Mouse (Mus musculus): ENCODE results near the gene Kera. TPM values are rescaled to one million over a fixed set of nuclear protein-coding genes. Genes with fewer than 3 reads are reported as not detected.

Gene Kera
- polyA plus RNA-seq, 1 experiment from 2014 or later = not detected

DNA sequence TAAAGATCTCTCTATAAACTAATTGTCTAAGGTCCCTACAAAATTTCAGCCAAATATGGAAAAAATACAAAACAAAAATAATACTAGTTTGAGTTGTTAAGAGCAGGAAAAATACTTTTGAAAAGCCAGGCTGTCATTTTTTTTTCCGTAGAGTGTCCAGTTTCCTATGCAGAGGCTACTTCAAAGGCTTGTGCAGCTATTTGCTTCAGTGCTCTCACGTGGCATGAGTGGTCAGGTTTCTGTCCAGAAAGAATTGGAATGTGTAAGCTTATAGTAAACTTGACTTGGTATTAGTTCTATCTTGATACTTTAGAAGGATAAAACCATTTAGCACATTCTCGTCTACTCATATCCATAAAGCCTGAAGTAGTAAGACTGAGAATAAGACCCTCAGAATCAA lies 15.0 kb upstream of the Kera start:
- no peaks in the 10 kb centered on the region for H3K4me1 ChIP-seq (ENCODE audit: control insufficient read depth, insufficient read depth, low read length)
- no peak for ATAC-seq
- no peaks in the 10 kb centered on the region for H3K9me3 ChIP-seq (replicated peaks; ENCODE audit: control insufficient read depth, low read length, poor library complexity, severe bottlenecking)
- H3K36me3 ChIP-seq (ENCODE audit: control insufficient read depth, insufficient read depth, low read length) = no peaks in the 10 kb centered on the region
- H3K27ac ChIP-seq (ENCODE audit: low read length) = no peak overlapping the region
- H3K4me2 ChIP-seq (ENCODE audit: low read length) = no peak overlapping the region
- no peak overlapping the region for H3K9ac ChIP-seq (ENCODE audit: low read depth, low read length)
- WGBS = 58% methylated on average over 3 of the region's 3 CpGs
- H3K27me3 ChIP-seq (ENCODE audit: control insufficient read depth, insufficient read depth, low read depth, low read length) = no peaks in the 10 kb centered on the region
- H3K4me3 ChIP-seq (ENCODE audit: low read depth, low read length) = no peak overlapping the region

DNA sequence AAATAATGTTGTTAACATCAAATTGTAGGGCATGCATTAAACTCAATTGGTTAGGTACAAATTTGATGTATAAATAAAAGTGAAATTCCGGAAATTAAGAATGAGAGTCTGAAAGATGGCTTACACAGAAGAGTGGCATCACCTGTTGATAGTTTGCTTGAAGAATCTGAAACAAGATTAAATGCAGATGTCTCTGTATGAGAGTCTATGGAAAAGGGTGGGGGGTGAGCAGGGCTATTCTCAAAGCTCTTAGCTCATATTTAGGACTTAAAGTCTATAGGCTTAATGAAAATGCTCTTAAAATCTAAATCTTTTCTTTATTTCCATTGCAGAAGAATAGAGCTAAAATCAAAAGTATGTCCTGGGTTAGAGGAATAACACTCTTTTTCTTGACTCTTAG lies 11.0 kb upstream of the Kera start:
- ATAC-seq = no peak
- no peak overlapping the region for H3K9ac ChIP-seq (ENCODE audit: low read depth, low read length)
- no peaks in the 10 kb centered on the region for H3K36me3 ChIP-seq (ENCODE audit: control insufficient read depth, insufficient read depth, low read length)
- H3K27me3 ChIP-seq (ENCODE audit: control insufficient read depth, insufficient read depth, low read depth, low read length) = no peaks in the 10 kb centered on the region
- H3K4me2 ChIP-seq (ENCODE audit: low read length) = no peak overlapping the region
- H3K27ac ChIP-seq (ENCODE audit: low read length) = no peak overlapping the region
- 79% methylated on average over 1 of the region's 1 CpGs for WGBS
- H3K4me3 ChIP-seq (ENCODE audit: low read depth, low read length) = no peak overlapping the region
- H3K4me1 ChIP-seq (ENCODE audit: control insufficient read depth, insufficient read depth, low read length) = no peaks in the 10 kb centered on the region
- H3K9me3 ChIP-seq (replicated peaks; ENCODE audit: control insufficient read depth, low read length, poor library complexity, severe bottlenecking) = no peaks in the 10 kb centered on the region

DNA sequence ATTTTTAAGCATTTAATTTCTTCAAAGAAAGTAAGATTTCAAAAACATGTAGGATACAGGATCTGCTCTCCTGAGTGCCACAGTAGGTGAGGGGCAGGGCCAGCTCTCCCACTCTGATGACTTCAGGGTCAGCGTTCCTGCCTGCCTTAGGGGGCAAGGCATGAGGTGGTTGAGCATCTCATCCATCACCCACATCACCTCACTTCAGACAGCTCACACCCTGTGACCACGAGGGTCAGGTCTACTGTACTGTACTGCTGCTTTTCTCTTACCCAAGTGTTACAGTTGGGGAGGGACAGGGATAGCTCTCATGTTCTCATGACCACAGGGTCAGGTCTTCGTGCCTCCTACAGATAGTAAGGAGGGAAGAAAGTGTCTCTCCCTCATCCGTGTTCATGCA lies 4.9 kb upstream of the Kera start:
- 87% methylated on average over 4 of the region's 4 CpGs for WGBS
- Histone ChIP-seq H3K4me1 (ENCODE audit: control insufficient read depth, insufficient read depth, low read length) (no peaks in the 10 kb centered on the region), H3K9ac (ENCODE audit: low read depth, low read length) (no peak overlapping the region), H3K36me3 (ENCODE audit: control insufficient read depth, insufficient read depth, low read length) (no peaks in the 10 kb centered on the region), H3K9me3 (replicated peaks; ENCODE audit: control insufficient read depth, low read length, poor library complexity, severe bottlenecking) (no peaks in the 10 kb centered on the region), H3K4me2 (ENCODE audit: low read length) (no peak overlapping the region), H3K27ac (ENCODE audit: low read length) (no peak overlapping the region), H3K27me3 (ENCODE audit: control insufficient read depth, insufficient read depth, low read depth, low read length) (no peaks in the 10 kb centered on the region), H3K4me3 (ENCODE audit: low read depth, low read length) (no peak overlapping the region)
- no peak for ATAC-seq

DNA sequence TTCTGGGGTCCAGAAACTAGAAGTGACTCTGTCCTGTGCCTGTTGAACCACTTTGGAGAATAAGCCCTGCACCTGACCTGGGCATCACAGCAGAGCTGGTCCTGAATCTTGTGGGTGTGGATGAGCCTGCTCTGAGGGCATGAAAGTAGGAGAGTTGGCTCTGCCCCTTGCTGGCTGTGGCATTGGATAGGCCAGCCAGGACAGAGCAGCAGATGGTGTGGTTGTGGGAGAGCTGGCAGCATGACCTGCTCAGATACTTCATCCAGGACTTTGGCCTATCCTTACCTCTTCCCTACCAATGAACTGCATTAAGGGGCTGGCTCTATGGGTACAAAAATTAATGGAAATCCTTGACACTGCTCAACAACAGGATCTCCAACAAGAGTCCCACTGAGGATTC lies 3.4 kb upstream of the Kera start:
- H3K9me3 ChIP-seq (replicated peaks; ENCODE audit: control insufficient read depth, low read length, poor library complexity, severe bottlenecking) = no peaks in the 10 kb centered on the region
- H3K4me2 ChIP-seq (ENCODE audit: low read length) = no peak overlapping the region
- H3K9ac ChIP-seq (ENCODE audit: low read depth, low read length) = no peak overlapping the region
- no peaks in the 10 kb centered on the region for H3K27me3 ChIP-seq (ENCODE audit: control insufficient read depth, insufficient read depth, low read depth, low read length)
- H3K4me3 ChIP-seq (ENCODE audit: low read depth, low read length) = no peak overlapping the region
- H3K27ac ChIP-seq (ENCODE audit: low read length) = no peak overlapping the region
- no peaks in the 10 kb centered on the region for H3K4me1 ChIP-seq (ENCODE audit: control insufficient read depth, insufficient read depth, low read length)
- no peak for ATAC-seq
- no peaks in the 10 kb centered on the region for H3K36me3 ChIP-seq (ENCODE audit: control insufficient read depth, insufficient read depth, low read length)

DNA sequence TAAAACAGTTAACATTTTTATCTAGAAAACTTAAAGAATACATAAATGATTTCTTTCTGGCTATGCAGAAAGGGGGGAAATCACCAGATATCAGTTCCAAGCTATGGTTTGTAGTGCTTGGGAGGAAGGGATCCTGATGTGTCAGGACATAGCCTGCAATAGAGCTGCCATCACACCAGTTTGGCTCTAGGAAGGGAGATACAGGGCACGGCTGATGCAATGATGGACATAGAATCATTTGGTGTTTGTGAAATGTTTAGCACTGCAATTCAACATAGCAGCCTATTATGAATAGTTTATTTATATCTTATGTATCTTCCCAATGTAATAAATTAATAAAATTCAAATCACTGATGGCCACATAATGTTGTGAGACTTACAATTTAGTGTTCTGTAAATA lies 15.6 kb downstream of the Kera start:
- no peak overlapping the region for H3K4me3 ChIP-seq (ENCODE audit: low read depth, low read length)
- no peak overlapping the region for H3K27ac ChIP-seq (ENCODE audit: low read length)
- no peak overlapping the region for H3K4me2 ChIP-seq (ENCODE audit: low read length)
- H3K27me3 ChIP-seq (ENCODE audit: control insufficient read depth, insufficient read depth, low read depth, low read length) = no peaks in the 10 kb centered on the region
- WGBS = 89% methylated on average over 1 of the region's 1 CpGs
- no peak overlapping the region for H3K9ac ChIP-seq (ENCODE audit: low read depth, low read length)
- H3K4me1 ChIP-seq (ENCODE audit: control insufficient read depth, insufficient read depth, low read length) = no peaks in the 10 kb centered on the region
- no peak for ATAC-seq
- H3K9me3 ChIP-seq (replicated peaks; ENCODE audit: control insufficient read depth, low read length, poor library complexity, severe bottlenecking) = no peaks in the 10 kb centered on the region
- no peaks in the 10 kb centered on the region for H3K36me3 ChIP-seq (ENCODE audit: control insufficient read depth, insufficient read depth, low read length)

DNA sequence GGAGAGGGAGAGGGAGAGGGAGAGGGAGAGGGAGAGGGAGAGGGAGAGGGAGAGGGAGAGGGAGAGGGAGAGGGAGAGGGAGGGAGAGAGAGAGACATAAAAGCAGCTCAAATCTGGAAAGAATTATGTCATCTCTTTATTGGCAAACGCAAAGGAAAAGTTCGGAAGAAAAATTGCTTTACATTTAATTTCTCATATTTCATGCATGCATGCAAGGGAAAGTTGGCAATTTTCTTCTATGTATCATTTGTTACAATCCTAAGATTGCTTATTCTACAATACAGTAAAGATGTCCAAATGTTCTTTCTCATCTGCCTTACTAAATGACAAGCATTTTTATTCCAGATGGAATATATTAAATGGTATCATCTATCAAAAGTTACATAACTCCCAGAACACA lies 17.7 kb downstream of the Kera start:
- 70% methylated on average over 2 of the region's 2 CpGs for WGBS
- no peak overlapping the region for H3K9ac ChIP-seq (ENCODE audit: low read depth, low read length)
- ATAC-seq = no peak
- no peaks in the 10 kb centered on the region for H3K4me1 ChIP-seq (ENCODE audit: control insufficient read depth, insufficient read depth, low read length)
- no peaks in the 10 kb centered on the region for H3K36me3 ChIP-seq (ENCODE audit: control insufficient read depth, insufficient read depth, low read length)
- H3K27me3 ChIP-seq (ENCODE audit: control insufficient read depth, insufficient read depth, low read depth, low read length) = no peaks in the 10 kb centered on the region
- H3K27ac ChIP-seq (ENCODE audit: low read length) = no peak overlapping the region
- H3K4me2 ChIP-seq (ENCODE audit: low read length) = no peak overlapping the region
- H3K4me3 ChIP-seq (ENCODE audit: low read depth, low read length) = no peak overlapping the region
- no peaks in the 10 kb centered on the region for H3K9me3 ChIP-seq (replicated peaks; ENCODE audit: control insufficient read depth, low read length, poor library complexity, severe bottlenecking)

DNA sequence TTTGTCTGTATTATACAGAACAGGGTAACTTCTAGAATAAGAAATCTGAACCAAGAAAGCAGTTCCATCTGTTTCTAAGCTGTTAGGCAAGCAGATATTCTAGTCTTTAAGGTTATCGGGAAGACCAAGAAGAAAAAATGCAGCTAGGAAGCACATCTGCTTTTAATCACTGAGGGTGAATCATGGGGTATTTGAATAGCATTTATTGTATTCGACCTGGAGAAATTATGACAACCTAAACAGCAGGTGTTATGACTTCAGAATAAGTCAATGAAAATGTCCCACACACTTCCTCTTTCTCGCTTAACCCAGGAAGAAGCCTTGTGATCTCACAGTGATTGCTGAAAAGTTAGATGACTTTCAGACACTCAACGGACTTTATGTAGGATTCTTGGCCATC lies 18.4 kb downstream of the Kera start:
- WGBS = 76% methylated on average over 4 of the region's 4 CpGs
- H3K4me1 ChIP-seq (ENCODE audit: control insufficient read depth, insufficient read depth, low read length) = no peaks in the 10 kb centered on the region

DNA sequence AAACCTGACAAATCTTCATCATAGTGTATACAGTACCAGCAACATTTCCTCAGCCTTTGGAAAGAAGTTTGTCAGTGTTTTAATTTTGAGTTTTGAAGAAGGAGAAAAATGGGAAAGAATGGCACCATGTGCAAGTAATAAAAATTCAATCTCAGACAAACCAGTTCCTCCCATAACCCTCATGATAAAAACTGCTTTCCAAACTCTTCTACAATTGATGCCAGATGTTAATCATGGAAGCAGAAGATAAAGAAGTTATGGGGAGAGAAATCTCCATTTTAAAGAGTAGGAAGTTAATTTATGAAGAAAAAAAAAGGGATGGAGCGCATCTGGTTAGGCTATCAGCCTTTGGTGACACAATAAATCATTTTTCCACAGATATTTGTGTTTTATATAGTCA lies 19.9 kb downstream of the Kera start:
- H3K4me3 ChIP-seq (ENCODE audit: low read depth, low read length) = no peak overlapping the region
- H3K27me3 ChIP-seq (ENCODE audit: control insufficient read depth, insufficient read depth, low read depth, low read length) = no peaks in the 10 kb centered on the region
- 92% methylated on average over 1 of the region's 1 CpGs for WGBS
- ATAC-seq = no peak
- H3K9me3 ChIP-seq (replicated peaks; ENCODE audit: control insufficient read depth, low read length, poor library complexity, severe bottlenecking) = no peaks in the 10 kb centered on the region
- no peaks in the 10 kb centered on the region for H3K4me1 ChIP-seq (ENCODE audit: control insufficient read depth, insufficient read depth, low read length)
- H3K27ac ChIP-seq (ENCODE audit: low read length) = no peak overlapping the region
- H3K36me3 ChIP-seq (ENCODE audit: control insufficient read depth, insufficient read depth, low read length) = no peaks in the 10 kb centered on the region
- H3K4me2 ChIP-seq (ENCODE audit: low read length) = no peak overlapping the region
- no peak overlapping the region for H3K9ac ChIP-seq (ENCODE audit: low read depth, low read length)

More for the DNA sequence above, 18.4 kb downstream of the Kera start:
- H3K9ac ChIP-seq (ENCODE audit: low read depth, low read length) = no peak overlapping the region
- no peak overlapping the region for H3K27ac ChIP-seq (ENCODE audit: low read length)
- no peaks in the 10 kb centered on the region for H3K9me3 ChIP-seq (replicated peaks; ENCODE audit: control insufficient read depth, low read length, poor library complexity, severe bottlenecking)
- no peak overlapping the region for H3K4me2 ChIP-seq (ENCODE audit: low read length)
- no peak for ATAC-seq
- no peaks in the 10 kb centered on the region for H3K36me3 ChIP-seq (ENCODE audit: control insufficient read depth, insufficient read depth, low read length)
- no peak overlapping the region for H3K4me3 ChIP-seq (ENCODE audit: low read depth, low read length)
- H3K27me3 ChIP-seq (ENCODE audit: control insufficient read depth, insufficient read depth, low read depth, low read length) = no peaks in the 10 kb centered on the region

DNA sequence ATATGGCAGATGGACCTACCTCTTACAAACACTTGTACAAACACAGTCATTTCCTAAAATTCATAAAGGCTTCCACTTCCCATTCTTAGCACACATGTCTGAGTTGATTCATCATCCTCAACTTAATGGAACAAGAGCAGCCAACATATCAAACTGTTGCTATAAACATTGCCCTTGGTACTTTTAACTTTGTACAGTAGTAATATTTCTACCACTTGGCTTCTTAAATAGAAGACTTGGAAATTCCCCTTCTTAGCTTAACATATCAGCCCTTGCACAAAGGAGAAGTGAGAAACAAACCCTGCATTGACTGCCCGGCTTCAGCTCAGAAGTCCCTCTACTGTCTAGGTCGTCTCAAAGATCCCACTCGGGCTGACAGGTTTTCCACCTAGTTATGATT lies 24.4 kb downstream of the Kera start:
- no peaks in the 10 kb centered on the region for H3K4me1 ChIP-seq (ENCODE audit: control insufficient read depth, insufficient read depth, low read length)
- no peak overlapping the region for H3K4me3 ChIP-seq (ENCODE audit: low read depth, low read length)

DNA sequence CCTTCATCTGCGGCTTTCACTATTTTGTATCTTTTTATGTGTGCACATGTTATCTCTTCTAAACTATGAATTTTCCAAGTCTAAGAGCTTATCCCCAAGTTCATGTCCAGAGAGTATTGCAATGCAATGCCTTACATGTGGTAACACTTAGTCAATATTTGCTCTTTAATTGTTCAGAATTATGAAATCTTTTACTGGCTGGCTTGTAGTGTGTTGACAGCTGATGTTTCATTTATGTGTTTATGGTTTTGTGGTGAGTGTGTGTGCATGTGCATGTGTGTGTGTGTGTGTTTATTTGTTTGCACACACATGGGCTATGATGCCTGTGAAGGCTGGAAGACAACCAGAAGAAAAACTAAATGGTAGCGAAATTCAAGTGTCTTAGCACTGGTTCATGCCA lies 35.2 kb downstream of the Kera start:
- no peaks in the 10 kb centered on the region for H3K27me3 ChIP-seq (ENCODE audit: control insufficient read depth, insufficient read depth, low read depth, low read length)
- 93% methylated on average over 2 of the region's 2 CpGs for WGBS
- no peak overlapping the region for H3K9ac ChIP-seq (ENCODE audit: low read depth, low read length)
- H3K27ac ChIP-seq (ENCODE audit: low read length) = no peak overlapping the region
- no peak overlapping the region for H3K4me2 ChIP-seq (ENCODE audit: low read length)
- no peaks in the 10 kb centered on the region for H3K36me3 ChIP-seq (ENCODE audit: control insufficient read depth, insufficient read depth, low read length)
- ATAC-seq = no peak
- H3K4me3 ChIP-seq (ENCODE audit: low read depth, low read length) = no peak overlapping the region
- H3K4me1 ChIP-seq (ENCODE audit: control insufficient read depth, insufficient read depth, low read length) = no peaks in the 10 kb centered on the region
- H3K9me3 ChIP-seq (replicated peaks; ENCODE audit: control insufficient read depth, low read length, poor library complexity, severe bottlenecking) = no peaks in the 10 kb centered on the region

More for the DNA sequence above, 24.4 kb downstream of the Kera start:
- 91% methylated on average over 3 of the region's 3 CpGs for WGBS
- no peaks in the 10 kb centered on the region for H3K36me3 ChIP-seq (ENCODE audit: control insufficient read depth, insufficient read depth, low read length)
- no peak overlapping the region for H3K9ac ChIP-seq (ENCODE audit: low read depth, low read length)
- ATAC-seq = no peak
- H3K9me3 ChIP-seq (replicated peaks; ENCODE audit: control insufficient read depth, low read length, poor library complexity, severe bottlenecking) = no peaks in the 10 kb centered on the region
- H3K4me2 ChIP-seq (ENCODE audit: low read length) = no peak overlapping the region
- H3K27ac ChIP-seq (ENCODE audit: low read length) = no peak overlapping the region
- H3K27me3 ChIP-seq (ENCODE audit: control insufficient read depth, insufficient read depth, low read depth, low read length) = no peaks in the 10 kb centered on the region
